Mouse (Mus musculus) bone marrow macrophage, adult 2 months (primary cell): ENCODE results near the gene Atad5.

Source experiments
- CTCF ChIP-seq: IDR thresholded peaks from 2 replicates; pipeline ENCODE4 v1.5.1; 2012; ENCODE audit warnings: low read depth, mild to moderate bottlenecking, low read length, moderate library complexity
- POLR2A ChIP-seq: IDR thresholded peaks from 2 replicates; pipeline ENCODE4 v1.6.1; 2012; ENCODE audit warnings: mild to moderate bottlenecking, low read depth, low read length, borderline replicate concordance

DNA sequence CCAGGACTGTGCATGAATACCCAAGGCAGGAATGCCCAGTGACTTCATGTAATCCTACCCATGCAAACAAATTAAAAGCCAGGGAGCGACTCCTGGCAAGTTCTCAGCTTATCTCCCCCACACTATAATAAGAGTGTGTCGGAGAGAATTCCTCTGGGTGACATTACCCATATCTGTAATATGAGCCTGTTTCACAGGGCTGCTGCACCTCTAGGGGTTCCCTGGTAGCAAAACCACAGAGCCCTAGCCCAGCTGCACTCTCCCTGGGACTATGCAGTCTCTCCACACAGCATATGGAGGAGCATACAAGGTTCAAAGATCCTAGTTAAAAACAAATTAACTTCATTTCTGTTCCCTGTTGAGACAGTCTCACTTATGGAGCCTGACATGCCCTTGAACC is 39.1 kb upstream of the Atad5 start:
- TF ChIP-seq CTCF: no peak
- no peak for TF ChIP-seq POLR2A
